Mouse (Mus musculus): Measurements from ENCODE around the gene Spdye4c.

GRCm38 (mm10) chr2:128552080-128552791 is 38.8 kb upstream of the Spdye4c start:
- no peak for TF ChIP-seq EP300 (IDR thresholded peaks at IDR 0.05; ENCODE audit: low read depth)
- no peak for TF ChIP-seq CTCF (IDR thresholded peaks at IDR 0.05; ENCODE audit: low read depth)
